Mouse (Mus musculus): ENCODE data around the gene Mta1.

DNA sequence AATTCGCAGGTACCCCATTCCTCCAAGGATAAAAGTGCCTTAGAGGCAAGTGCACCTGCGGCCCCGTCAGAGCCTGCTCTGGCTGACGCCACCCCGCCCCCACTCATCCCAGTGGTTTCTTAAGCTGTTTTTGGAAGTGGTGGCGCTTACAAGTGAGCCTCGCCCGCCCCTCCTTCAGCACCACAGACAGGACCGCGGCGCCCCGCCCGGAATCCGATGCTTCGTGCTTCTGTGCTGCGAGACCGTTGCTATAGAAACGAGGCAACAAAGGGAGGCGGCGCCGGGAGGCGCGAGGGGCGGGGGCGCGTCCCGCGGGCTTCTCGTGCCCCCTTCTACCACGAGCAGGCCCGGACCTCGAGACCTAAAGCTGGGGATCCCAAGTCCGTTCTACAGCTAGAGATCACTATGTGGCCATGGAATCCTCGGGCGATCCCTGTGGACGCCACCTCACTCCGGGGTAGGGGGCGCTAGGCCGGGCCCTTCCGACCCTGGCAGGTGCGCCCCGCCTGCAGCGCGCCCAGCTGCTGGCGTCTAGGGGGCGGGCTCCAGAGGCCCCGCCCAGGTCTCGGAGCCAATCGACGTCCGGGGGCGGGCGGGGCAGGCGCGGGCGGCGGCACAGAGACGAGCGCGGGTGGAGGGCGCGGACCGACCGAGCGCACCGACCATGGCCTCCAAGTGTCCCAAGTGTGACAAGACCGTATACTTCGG is 42.0 kb downstream of the Mta1 start, which contains the start of gene Crip2:
- TF ChIP-seq CTCF (IDR thresholded peaks at IDR 0.05; ENCODE audit: insufficient read depth, low read length) = no peak
- peak; percentile 96 for TF ChIP-seq POLR2A (IDR thresholded peaks at IDR 0.05; ENCODE audit: borderline replicate concordance, extremely low read depth, low read depth, low read length)

Measured in lung, adult 2 months (tissue).